Mouse (Mus musculus): Measurements from ENCODE around the gene Clasp2. TPM values are rescaled to one million over a fixed set of nuclear protein-coding genes. Genes with fewer than 3 reads are reported as not detected.

The Clasp2 gene
- 43.2 and 44.7 TPM in 2 replicates for total RNA-seq (2014; fragmentation: Nextera tagmentation)
- 36.9 and 42.2 TPM in 2 replicates for total RNA-seq (2017)

DNA sequence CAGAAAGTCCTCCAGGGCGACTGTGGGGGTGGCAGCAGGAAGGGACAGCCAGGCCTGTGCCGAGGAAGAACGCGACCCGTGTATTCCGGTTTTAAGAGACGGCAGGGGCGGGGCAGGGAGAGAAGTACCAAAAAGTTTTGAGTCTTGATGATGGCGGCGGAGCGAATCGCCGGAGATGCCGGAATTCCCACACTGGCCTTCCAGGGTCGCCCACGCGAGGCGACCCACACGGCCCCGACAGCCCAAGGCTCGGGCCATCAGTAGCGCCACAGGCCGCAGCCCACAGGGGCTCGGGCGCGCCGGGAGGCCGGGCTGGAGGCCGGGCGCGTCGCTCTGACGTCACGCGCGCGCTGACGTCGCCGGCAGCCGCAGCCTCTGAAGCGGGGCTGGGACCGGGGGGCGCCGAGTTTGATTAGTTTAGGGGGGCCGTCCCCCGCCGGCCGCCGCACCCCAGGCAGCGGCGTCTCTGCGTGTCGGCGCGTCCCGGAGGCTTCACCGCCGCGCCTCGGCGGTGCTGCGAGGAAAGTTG is at the start of gene Clasp2:
Clasp2 (plus strand) TSS at position 366 of the 529 bp plus-strand sequence.
- peak; percentile 68 for ATAC-seq (replicated peaks; ENCODE audit: poor library complexity, severe bottlenecking)

- no peak for ATAC-seq (replicated peaks; ENCODE audit: poor library complexity, severe bottlenecking)
These were observed 39.7 kb upstream of the Clasp2 start for GRCm38 (mm10) chr9:113701441-113702160.

DNA sequence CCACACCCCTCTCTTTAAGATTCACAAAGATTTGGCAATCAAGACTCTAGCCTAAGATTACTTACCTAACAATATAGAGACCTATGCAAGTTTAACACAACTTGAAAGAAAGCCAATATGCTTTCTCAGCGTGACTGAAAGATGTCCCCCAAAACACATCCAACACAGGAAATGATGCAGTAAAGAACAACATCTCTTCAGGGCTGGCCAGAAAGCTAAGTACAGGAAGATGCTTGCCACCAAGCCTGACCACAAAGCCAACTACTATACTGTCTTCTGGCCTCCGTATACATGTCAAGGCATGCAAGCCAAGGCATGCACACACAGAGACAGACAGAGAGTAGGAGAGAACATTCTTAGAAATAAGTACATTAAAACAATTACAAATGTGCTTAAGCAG is 35.2 kb upstream of the Clasp2 start:
- ATAC-seq (replicated peaks; ENCODE audit: poor library complexity, severe bottlenecking): peak; percentile 36

DNA sequence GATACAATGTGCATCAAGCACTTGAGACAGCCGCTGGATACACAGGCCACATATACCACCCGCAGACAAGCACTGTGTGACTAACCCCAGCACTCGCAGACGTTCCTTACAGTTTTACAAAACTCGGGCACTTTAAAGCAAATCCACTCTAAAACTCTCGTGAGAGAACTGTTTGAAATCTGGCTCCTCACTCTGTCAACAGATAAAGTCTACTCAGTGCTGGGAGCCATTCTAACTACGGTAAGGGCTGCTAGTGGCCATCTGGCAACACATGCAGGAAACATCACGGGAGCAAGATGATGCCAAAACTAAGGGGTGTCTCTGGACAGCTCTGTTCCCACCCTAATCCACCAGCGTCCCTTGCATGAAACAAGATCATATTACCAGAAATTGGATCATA is 34.4 kb upstream of the Clasp2 start:
- ATAC-seq (replicated peaks; ENCODE audit: poor library complexity, severe bottlenecking): no peak

DNA sequence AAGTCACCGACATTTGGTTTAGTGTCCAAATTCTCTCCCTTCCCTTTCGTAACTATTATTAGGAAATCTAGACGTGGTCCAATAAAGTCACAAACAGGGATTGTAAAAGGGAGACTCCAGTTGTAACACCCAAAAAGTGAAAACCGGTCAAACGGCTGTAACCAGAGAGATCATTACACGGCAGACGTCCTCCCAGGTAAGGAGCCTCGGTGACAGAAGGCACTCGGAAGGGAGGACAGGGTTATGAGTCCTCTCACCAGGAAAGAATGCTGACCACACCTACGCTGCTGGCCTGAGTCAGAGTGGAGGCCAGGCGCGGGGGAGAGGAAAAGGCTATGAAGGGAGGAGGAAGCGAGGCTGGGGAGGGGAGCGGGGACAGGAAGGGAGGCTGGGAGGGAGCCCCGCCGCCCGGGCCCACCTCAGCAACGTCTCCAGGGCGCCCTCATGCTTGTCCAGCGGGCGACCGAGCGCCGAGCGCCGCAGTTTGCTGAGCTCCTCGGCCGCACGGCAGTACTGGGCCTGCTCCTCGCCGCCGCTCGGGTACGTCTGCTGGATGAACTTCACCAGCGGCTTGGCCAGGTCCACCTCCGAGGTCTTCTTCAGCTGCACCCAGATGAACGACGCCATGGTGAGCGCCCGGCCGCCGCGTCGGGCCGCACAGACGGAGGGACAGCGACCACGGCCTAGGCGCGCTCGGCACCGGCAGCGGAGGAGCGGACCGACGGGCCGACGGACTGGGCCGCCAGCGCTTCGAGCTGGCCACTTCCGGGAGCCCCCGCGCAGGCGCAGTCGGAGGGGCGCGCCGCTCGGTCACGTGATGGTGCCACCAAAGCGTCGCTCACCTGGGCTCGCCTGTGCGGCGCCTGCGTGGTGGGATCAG is 33.6 kb upstream of the Clasp2 start, which contains the start of gene Pdcd6ip:
Pdcd6ip (minus strand) TSS at position 779 of the 880 bp plus-strand sequence.
- peak; percentile 64 for ATAC-seq (replicated peaks; ENCODE audit: poor library complexity, severe bottlenecking)

DNA sequence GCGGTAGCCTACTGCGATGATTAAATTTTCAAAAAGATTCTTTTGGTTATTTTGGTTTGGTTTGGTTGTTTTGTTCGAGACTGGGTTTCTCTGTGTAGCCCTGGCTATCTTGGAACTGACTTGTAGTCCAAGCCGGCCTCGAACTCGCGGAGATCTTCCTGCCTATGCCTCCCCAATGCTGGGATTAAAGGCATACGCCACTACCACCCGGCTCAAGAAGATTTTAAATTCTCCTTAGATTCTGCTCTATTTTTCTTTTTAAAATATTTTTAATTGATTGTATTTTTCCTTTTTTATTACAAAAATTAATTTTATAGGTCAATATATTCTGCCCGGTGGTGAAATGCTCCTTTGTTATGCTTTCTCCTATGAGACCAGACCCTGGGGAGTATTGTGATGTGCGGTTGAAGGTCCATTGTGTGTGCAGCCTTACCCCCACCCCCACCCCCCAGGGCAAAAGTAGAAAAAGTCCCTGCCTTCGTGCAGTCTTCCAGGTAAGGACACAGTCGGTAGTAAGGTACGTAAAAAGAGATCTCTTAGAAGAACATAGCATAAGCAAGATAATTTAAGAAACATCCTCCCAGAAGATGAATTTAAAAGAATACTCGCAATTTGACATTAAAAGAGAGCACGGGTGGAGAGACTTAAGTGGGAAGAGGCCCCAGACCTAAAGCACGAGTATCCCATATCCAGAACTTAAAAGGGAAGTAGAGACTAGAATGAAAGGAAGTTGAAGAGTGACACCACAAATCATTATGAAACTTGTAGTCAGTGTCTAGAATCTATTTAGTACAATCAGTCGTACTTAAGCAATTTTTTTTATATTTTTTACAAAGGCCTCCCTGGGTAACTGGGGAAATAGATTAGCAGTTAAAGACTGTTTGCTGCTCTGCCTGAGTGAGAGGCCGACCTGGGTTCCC is 32.7 kb upstream of the Clasp2 start:
- peak; percentile 67 for ATAC-seq (replicated peaks; ENCODE audit: poor library complexity, severe bottlenecking)

GRCm38 (mm10) chr9:113710871-113711270 is 30.4 kb upstream of the Clasp2 start:
- ATAC-seq (replicated peaks; ENCODE audit: poor library complexity, severe bottlenecking): no peak

DNA sequence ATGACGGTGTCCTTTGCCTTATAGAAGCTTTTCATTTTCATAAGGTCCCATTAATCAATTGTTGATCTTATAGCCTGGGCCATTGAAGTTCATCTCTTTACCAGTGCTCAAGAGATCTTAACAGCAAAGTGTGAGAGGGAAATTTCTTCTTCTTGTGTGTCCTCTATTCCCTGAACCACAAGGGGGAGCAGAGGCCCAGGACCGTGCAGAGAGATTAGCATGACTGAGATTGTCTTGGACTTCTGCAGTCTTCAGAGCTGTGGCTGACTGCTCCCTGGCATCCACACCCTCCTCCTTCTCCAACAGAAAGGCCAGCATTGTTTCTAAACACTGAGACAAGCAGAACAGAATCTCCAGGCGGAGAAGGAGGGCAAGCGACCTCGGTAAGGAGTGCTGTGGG is 22.2 kb upstream of the Clasp2 start:
- peak; percentile 72 for ATAC-seq (replicated peaks; ENCODE audit: poor library complexity, severe bottlenecking)

DNA sequence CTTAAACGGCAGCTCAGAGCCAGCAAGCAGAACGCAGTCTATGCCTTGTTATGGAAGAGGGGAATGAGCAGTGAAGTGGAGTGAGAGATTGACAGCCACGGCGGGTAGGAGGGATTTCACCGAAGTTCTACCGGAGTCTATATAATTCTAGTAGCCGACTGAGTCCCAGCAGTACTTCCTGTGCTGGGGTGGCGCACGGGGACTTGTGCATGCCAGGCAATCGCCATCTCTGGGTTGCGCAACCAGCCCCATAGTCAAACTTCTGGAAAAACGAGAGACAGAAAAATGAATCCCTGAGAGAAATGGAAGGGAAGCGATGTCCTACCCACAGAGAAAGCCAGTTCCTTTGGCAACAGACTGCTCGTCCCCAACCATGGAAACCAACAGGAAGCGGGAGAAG is 16.6 kb upstream of the Clasp2 start:
- ATAC-seq (replicated peaks; ENCODE audit: poor library complexity, severe bottlenecking): peak; percentile 74

GRCm38 (mm10) chr9:113725609-113726008 is 15.7 kb upstream of the Clasp2 start:
- ATAC-seq (replicated peaks; ENCODE audit: poor library complexity, severe bottlenecking): peak; percentile 39

DNA sequence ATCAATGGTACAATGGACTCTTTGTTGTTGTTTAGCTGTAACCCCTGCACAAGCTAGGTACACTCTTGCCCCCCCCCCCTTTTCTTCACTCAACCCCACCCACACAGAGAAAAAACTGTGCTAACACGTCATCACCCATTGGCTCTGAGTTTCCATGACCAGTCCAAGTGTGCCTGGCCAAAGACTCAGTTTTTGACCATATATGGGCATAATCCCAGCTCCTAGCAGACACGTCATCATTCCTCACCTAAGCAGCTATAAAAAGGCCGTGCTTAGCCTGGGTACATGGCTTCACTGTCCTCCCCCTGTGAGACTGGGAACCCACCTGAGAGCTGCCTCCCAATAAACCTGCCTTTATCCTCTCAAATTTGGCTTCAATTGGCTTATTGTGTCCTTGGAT is 15.1 kb upstream of the Clasp2 start:
- ATAC-seq (replicated peaks; ENCODE audit: poor library complexity, severe bottlenecking): no peak

GRCm38 (mm10) chr9:113726991-113727680 is 14.1 kb upstream of the Clasp2 start:
- ATAC-seq (replicated peaks; ENCODE audit: poor library complexity, severe bottlenecking): peak; percentile 61

- no peak for ATAC-seq (replicated peaks; ENCODE audit: poor library complexity, severe bottlenecking)
These were observed 9.7 kb upstream of the Clasp2 start for GRCm38 (mm10) chr9:113731540-113731939.

- no peak for ATAC-seq (replicated peaks; ENCODE audit: poor library complexity, severe bottlenecking)
These were observed 5.4 kb upstream of the Clasp2 start for GRCm38 (mm10) chr9:113735920-113736319.

GRCm38 (mm10) chr9:113738021-113738420 is 3.3 kb upstream of the Clasp2 start:
- no peak for ATAC-seq (replicated peaks; ENCODE audit: poor library complexity, severe bottlenecking)

DNA sequence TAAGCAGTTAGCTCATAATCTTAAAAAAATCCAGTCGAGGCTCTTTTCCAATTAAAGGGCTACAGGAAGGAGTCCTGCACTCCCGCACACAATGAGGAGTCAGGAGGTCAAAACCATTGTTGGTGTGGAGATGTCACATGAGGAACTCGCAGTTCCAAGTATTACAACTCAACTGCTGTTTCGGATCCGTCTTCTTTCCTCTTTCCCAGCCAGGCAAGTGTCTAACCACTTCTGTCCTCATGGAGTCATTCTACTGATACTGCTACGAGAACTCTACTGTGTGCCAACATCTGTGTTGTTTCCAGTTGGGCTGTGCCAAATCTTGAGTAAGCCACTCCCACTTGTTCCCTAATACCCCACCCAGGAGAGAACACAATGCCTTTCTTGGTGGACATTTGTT is 2.3 kb upstream of the Clasp2 start:
- ATAC-seq (replicated peaks; ENCODE audit: poor library complexity, severe bottlenecking): no peak

DNA sequence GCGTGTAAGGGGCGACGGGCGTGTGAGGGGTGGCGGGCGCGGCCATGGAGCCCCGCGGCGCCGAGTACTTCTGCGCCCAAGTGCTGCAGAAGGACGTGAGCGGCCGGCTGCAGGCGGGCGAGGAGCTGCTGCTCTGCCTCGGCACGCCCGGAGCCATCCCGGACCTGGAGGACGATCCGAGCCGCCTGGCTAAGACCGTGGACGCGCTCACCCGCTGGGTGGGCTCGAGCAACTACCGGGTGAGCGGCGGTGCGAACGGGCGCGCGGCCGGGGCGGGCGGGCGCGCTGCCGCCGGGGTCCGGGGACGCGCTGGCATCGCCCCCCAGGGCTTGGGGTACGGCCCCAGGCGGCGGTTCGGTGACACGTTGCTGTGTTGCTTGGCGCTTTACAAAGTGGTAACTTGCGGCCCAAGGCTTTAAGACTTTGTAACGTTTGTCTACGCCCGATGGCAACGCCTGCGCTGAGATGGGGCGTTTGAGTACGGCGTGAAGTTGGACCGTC is 414 bp downstream of the Clasp2 start:
- peak; percentile 2; the same call in 1 of the 2 replicates for ATAC-seq (replicated peaks; ENCODE audit: poor library complexity, severe bottlenecking)

DNA sequence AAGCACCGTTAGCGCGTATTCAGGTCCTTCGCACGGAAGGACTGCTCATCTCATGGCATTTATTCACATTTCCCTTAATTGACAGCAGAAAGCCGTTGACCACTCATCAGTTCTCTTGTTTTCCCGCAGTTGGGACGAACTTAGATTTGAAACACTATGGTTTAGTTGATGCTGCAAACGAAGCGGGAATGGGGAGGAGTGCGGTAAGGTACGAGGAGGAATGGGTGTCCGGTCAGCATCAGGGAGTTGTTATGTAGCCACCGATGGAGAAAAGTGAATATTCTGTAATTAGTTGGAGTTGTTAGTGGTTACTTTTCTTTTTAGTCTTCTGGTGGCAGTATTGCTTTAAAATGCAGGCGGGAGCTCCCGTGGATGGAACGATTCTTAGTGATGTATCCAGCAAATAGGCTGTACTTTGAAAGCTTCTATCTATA is 1.1 kb downstream of the Clasp2 start:
- no peak for ATAC-seq (replicated peaks; ENCODE audit: poor library complexity, severe bottlenecking)

DNA sequence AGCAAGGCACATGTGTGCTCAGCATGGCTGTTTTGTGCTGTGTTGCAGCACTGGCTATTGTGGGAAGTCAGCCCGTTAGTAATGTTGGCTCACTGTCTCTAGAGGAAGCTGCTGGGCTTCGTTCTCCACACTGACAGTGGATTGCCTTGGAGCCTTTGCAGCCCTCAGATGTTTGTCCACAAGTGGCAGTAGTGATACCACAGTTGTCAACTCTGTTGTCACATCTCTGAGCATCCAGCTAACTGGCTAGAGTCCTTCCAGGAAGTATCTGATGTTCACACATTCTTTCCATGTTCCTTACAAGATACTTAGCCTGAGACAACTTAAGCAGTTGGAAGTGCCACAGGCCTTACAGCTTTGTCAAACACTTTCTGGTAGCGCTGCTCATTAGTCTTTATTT is 2.0 kb downstream of the Clasp2 start:
- ATAC-seq (replicated peaks; ENCODE audit: poor library complexity, severe bottlenecking): peak; percentile 61
